Mouse (Mus musculus) stomach, embryonic 16.5 days (tissue): ENCODE measurements at regions not wholly inside any gene's neighbourhood (a gene's known extent, or its start where the extent isn't known, plus 50 kb on each side); places are given as distances from the start of the nearest gene placed in this dataset.

Source experiments
- ATAC-seq: fragments of 200-750 bp; cut with Nextera tagmentation; 2 replicates; pipeline ENCODE4 v1.8.0; 2017; ENCODE audit warnings: moderate number of reproducible peaks, moderate TSS enrichment; ENCODE audit not compliant: insufficient read depth, low FRiP score
- H3K27ac ChIP-seq: fragments of 300-500 bp; sonication (generic); 2 replicates; pipeline ENCODE4 v1.5.1; 2014; ENCODE audit warnings: low read length
- H3K27me3 ChIP-seq: fragments of 300-500 bp; sonication (generic); 2 replicates; pipeline ENCODE4 v1.6.1; 2014; ENCODE audit warnings: low read length, control low read depth, mixed read lengths; ENCODE audit not compliant: control insufficient read depth, insufficient read depth
- H3K36me3 ChIP-seq: fragments of 300-500 bp; sonication (generic); 2 replicates; pipeline ENCODE4 v1.6.1; 2014; ENCODE audit warnings: low read length; ENCODE audit not compliant: control insufficient read depth, insufficient read depth
- H3K4me1 ChIP-seq: fragments of 300-500 bp; sonication (generic); 2 replicates; pipeline ENCODE4 v1.6.1; 2014; ENCODE audit warnings: low read length, control low read depth, mixed read lengths; ENCODE audit not compliant: control insufficient read depth, insufficient read depth
- H3K4me2 ChIP-seq: fragments of 300-500 bp; sonication (generic); 2 replicates; pipeline ENCODE4 v1.6.1; 2014; ENCODE audit warnings: low read depth, low read length, mixed read lengths
- H3K4me3 ChIP-seq: fragments of 300-500 bp; sonication (generic); replicated peaks from 2 replicates; pipeline ENCODE4 v1.5.1; 2014; ENCODE audit warnings: mild to moderate bottlenecking, low read length
- H3K9ac ChIP-seq: fragments of 300-500 bp; sonication (generic); 2 replicates; pipeline ENCODE4 v1.6.1; 2014; ENCODE audit warnings: low read length
- H3K9me3 ChIP-seq: fragments of 300-500 bp; sonication (generic); replicated peaks from 2 replicates; pipeline ENCODE4 v1.6.1; 2016; ENCODE audit warnings: low read length, control low read depth; ENCODE audit not compliant: control insufficient read depth
- WGBS: fragments of 180-500 bp; shearing (Covaris S2); extraction: QIAGEN DNeasy Blood & Tissue Kit; methylation state at CpG from one replicate; pipeline ENCODE4 v1.1.7; 2014; 5-methylcytosine and 5-hydroxymethylcytosine counted together

DNA sequence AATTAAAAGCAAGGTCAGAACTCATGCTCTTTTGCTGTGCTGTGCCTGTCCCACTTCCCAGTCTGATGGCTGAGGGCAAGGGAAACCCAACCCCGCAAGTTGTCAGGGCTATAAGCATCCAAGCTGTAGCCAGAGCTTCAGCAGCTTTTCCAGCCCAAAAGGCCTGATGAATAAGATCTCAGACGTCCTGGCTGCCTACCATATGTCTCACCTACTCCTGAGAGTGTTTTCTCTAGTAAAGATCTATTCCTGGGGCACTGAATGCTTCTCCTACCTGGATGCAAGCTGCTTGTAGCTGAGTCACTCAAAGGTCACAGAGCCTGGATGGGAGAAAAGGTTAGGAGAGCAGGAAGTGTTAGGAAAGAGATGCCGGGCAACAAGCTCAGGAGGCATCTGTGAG, 92.4 kb upstream of the Glrp1 start:
- H3K27ac ChIP-seq, result no peak overlapping the region

DNA sequence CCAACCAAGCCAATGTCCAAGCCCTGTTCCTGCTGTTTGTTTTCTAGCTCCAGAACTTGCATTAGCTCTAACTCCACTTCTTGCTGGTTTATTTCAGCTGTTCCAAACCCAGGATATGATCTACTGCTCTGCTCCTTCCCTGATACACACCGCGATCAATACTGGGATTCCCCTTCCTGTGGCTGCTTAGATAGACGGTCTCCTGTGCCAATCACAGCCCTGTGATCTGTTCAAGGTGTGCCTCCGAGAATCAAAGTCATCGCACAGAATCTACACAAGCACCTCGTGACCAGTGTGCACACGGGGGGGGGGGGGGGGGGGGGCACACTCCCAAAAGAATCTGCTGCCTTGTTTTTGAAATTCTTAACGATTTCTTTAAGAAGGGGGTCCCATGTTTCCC, 91.9 kb upstream of the Glrp1 start:
- no peak overlapping the region for H3K4me3 ChIP-seq
- no peak overlapping the region for H3K4me2 ChIP-seq
- H3K4me1 ChIP-seq, result no peaks in the 10 kb centered on the region
- H3K27me3 ChIP-seq, result no peaks in the 10 kb centered on the region
- 75% methylated on average over 7 of the region's 8 CpGs for WGBS
- no peak for ATAC-seq
- no peaks in the 10 kb centered on the region for H3K36me3 ChIP-seq
- no peak overlapping the region for H3K27ac ChIP-seq
- H3K9ac ChIP-seq, result no peak overlapping the region
- H3K9me3 ChIP-seq, result no peaks in the 10 kb centered on the region

More for the DNA sequence above, 92.4 kb upstream of the Glrp1 start:
- H3K9ac ChIP-seq, result no peak overlapping the region
- H3K9me3 ChIP-seq, result no peaks in the 10 kb centered on the region
- no peaks in the 10 kb centered on the region for H3K36me3 ChIP-seq
- WGBS, result 62% methylated on average over 3 of the region's 3 CpGs
- H3K4me2 ChIP-seq, result no peak overlapping the region
- ATAC-seq, result no peak
- H3K4me1 ChIP-seq, result no peaks in the 10 kb centered on the region
- H3K27me3 ChIP-seq, result no peaks in the 10 kb centered on the region
- H3K4me3 ChIP-seq, result no peak overlapping the region

DNA sequence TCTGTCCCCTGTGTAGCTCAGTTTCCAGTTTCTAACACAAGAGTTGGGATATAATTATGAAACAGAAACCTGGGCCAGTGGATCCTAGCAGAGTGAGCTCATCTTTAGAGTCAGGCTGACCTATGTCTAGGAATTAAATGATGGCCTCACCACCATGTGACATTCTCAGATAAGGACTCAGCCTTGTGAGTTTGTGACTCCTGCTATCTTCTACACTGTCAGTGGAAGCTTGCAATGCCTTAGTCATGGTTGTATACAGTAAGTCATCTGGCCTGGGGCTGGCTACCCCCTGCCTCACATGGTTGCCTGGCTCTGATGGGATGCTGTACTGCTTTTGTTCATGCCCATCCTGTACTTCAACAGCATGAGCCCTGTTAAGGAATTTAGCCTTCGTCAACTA, 90.3 kb upstream of the Glrp1 start:
- WGBS, result 90% methylated on average over 1 of the region's 1 CpGs
- H3K9me3 ChIP-seq, result no peaks in the 10 kb centered on the region
- H3K27ac ChIP-seq, result no peak overlapping the region
- no peak overlapping the region for H3K4me3 ChIP-seq
- no peak overlapping the region for H3K9ac ChIP-seq
- no peaks in the 10 kb centered on the region for H3K4me1 ChIP-seq
- no peak for ATAC-seq
- no peak overlapping the region for H3K4me2 ChIP-seq
- no peaks in the 10 kb centered on the region for H3K36me3 ChIP-seq
- H3K27me3 ChIP-seq, result no peaks in the 10 kb centered on the region

DNA sequence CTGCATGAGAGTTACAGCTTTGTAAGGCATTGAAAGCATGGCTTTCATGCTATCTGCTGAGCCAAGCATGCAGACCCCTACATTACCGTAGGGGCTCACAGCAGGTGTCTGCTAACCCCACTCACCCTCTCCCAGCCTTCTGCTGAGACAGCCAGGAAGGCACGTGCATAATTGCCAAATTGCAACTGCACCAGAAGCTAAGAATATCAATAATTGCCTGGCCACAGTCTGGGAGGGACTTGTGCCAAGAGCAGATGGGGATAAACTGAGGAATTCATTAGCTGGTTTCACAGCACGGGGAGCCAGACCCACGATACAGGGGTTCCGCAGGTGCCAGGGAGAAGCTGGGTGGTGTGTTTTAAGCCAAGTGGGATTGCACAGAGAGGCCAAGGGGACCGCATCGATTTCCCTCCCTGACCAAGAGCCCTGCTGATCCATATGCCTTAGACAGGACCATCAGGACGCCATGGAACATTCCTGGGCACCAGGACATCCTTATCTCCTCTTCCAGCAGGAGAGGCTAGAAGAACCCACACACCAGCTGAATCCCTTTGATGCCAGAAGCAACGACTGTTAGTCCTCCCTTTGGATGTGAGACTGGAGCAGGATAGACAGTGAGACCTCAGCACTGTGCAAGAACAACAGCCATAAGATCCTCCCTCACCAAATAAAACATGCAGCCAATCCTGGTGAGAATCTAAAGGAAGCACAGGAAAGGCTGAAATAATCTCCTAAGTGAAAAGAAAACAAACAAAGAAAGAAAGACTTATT, 84.8 kb upstream of the Glrp1 start:
- Histone ChIP-seq H3K4me2 (no peak overlapping the region), H3K27ac (no peak overlapping the region), H3K4me3 (no peak overlapping the region), H3K27me3 (no peaks in the 10 kb centered on the region), H3K9ac (no peak overlapping the region), H3K4me1 (no peaks in the 10 kb centered on the region), H3K9me3 (no peaks in the 10 kb centered on the region), H3K36me3 (no peaks in the 10 kb centered on the region)
- 54% methylated on average over 9 of the region's 9 CpGs for WGBS
- no peak for ATAC-seq

DNA sequence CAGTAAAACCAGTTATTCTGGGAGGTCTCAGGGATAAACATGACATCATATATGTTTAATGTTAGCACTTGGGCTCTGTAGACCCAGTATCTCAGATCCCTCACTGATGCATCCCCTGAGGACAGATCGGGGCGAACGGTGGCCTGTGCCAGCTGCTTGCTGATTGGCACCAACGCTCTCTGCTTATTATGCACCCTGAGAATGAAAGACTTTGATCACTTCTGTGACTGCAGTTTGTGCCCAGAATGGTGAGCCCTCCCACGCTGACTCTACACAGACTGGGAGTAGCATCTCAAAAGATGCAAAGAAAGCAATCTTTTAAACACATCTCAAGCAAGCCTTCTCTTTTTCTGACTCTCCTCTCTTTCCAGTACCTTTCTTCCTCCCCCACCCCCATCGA, 82.2 kb upstream of the Glrp1 start:
- no peak overlapping the region for H3K4me3 ChIP-seq
- 70% methylated on average over 6 of the region's 6 CpGs for WGBS
- H3K27ac ChIP-seq, result no peak overlapping the region
- no peak for ATAC-seq
- H3K4me2 ChIP-seq, result no peak overlapping the region
- no peaks in the 10 kb centered on the region for H3K27me3 ChIP-seq
- no peaks in the 10 kb centered on the region for H3K9me3 ChIP-seq
- H3K36me3 ChIP-seq, result no peaks in the 10 kb centered on the region
- no peak overlapping the region for H3K9ac ChIP-seq
- peaks cover 1% of the 10 kb centered on the region; the same call in 1 of the 2 replicates for H3K4me1 ChIP-seq

DNA sequence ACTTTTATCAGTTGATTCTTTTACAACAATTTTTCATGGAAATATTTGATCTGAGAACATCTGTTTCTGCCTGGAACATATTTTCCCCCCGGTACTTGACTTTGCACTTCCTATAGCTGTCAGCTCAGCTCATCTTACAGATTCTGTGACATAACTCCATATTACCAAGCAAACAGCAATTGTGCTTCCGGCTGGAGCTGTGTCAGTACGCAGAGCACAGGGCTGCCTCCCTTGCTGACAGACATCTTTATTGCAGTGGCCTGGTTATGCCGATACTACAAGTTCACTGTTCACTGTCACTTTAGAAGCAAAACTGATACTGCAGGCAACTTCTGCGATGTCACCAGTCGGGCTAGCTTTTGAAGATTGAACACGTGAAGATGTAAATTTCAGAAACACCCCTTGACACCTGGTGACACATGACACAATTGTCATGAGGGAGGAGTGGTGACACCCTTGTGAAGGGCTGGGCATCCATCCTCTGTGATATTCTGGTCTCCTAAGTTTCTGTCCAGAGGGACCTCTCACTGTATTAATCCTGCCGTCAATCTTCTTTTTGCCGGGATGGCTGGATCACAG, 81.0 kb upstream of the Glrp1 start:
- no peaks in the 10 kb centered on the region for H3K36me3 ChIP-seq
- H3K9me3 ChIP-seq, result no peaks in the 10 kb centered on the region
- H3K9ac ChIP-seq, result no peak overlapping the region
- no peak overlapping the region for H3K4me3 ChIP-seq
- no peaks in the 10 kb centered on the region for H3K27me3 ChIP-seq
- H3K27ac ChIP-seq, result no peak overlapping the region
- no peak for ATAC-seq
- WGBS, result 57% methylated on average over 9 of the region's 9 CpGs
- peaks cover 7% of the 10 kb centered on the region; the same call in 1 of the 2 replicates for H3K4me1 ChIP-seq
- no peak overlapping the region for H3K4me2 ChIP-seq

DNA sequence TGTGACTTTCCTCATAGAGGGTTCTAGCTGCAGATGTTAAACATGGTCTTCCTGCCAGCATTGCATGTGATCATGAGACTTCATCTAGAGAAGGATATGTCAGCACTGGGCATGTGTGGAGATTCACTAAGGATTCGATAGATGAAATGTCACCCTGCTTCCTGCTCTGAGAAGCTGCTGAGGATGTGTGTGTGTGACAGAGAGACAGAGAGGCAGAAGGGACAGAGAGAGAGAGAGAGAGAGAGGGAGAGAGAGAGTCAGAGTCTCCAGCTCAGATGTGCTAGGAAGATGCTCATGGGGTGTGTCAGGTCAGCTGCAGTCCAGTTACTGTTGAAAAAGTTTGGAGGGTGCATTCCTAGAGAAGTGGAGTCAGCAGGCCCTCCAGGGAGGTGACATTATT, 78.9 kb upstream of the Glrp1 start:
- peaks cover 7% of the 10 kb centered on the region; the same call in 1 of the 2 replicates for H3K4me1 ChIP-seq
- H3K9ac ChIP-seq, result no peak overlapping the region
- 65% methylated on average over 1 of the region's 1 CpGs for WGBS
- ATAC-seq, result no peak
- H3K27me3 ChIP-seq, result no peaks in the 10 kb centered on the region
- no peaks in the 10 kb centered on the region for H3K9me3 ChIP-seq
- H3K36me3 ChIP-seq, result no peaks in the 10 kb centered on the region
- no peak overlapping the region for H3K4me3 ChIP-seq
- H3K4me2 ChIP-seq, result no peak overlapping the region
- H3K27ac ChIP-seq, result no peak overlapping the region

DNA sequence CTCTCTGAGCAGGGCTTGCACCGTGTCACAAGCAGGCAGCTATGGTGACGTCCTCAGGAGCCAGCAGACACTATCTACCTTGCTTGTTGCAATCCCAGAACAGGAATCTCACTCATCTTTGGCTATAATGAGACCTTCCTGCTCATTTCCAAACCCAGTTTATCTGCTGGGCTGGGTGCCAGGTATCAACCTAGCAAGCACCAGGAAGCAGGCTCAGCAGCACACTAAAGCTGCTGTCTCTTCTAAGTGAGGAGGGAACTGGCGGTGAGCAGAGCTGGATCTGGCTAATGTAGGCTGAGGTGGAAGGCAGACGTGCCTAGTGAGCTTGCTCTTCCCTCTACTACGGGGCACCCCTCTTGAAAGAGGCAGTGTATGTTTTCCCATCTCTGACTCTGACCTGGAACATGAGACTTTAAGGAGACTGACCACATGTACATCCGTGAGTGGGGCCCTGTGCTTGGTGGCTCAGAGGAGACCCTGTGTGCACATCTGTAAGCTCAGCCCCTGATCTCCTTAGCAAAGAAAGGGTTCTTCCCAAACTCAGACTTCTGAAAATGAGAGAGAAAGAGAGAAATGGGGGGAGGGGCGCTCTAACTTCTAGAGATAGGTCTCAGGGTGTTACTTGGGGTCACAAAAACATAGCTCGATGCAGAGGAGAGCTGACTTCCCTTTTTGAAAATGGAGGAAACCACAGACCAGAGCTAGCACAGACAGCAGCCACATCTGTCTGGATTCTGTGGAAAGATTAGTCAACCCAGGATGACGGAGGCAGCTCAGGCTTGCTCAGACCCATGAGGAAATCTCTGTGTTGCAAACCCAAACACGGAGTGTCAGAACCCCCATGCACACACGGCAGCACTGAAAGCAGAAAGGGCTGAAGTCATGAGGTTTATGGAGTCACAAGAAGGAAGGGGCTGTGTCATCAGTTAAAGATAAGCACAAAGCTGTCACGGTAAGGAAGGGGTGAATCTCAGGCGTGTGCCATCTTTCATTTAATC, 77.3 kb upstream of the Glrp1 start:
- H3K4me1 ChIP-seq, result peaks cover 7% of the 10 kb centered on the region; the same call in 1 of the 2 replicates
- H3K9ac ChIP-seq, result no peak overlapping the region
- no peaks in the 10 kb centered on the region for H3K36me3 ChIP-seq
- 63% methylated on average over 13 of the region's 13 CpGs for whole genome bisulfite sequencing
- H3K27me3 ChIP-seq, result no peaks in the 10 kb centered on the region
- H3K9me3 ChIP-seq, result no peaks in the 10 kb centered on the region
- no peak overlapping the region for H3K4me2 ChIP-seq
- peak; percentile 58; the same call in 1 of the 2 replicates for ATAC-seq
- no peak overlapping the region for H3K4me3 ChIP-seq
- H3K27ac ChIP-seq, result peak overlapping the region; percentile 42; the same call in 1 of the 2 replicates

DNA sequence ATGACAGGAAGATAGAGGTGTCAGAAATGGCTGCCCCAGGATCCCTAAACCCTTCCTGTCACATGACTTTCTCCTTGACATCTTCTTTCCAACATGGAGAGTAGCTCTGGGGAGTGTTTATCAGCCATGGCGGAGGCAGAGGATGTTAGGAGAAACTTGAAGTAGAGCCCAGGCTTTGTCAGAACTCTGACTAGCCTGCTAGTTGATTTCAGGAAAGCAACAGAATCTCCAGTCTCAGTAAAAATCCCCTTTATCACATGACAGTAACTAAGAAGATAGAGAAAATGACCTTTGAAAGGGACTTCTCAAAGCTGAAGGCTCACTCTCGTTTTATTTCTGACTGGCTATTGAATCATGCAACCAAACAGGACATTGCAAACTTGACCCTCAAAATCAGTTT, 76.3 kb upstream of the Glrp1 start:
- no peak overlapping the region for H3K4me2 ChIP-seq
- H3K4me1 ChIP-seq, result peaks cover 7% of the 10 kb centered on the region; the same call in 1 of the 2 replicates
- H3K36me3 ChIP-seq, result no peaks in the 10 kb centered on the region
- ATAC-seq, result no peak
- H3K27me3 ChIP-seq, result no peaks in the 10 kb centered on the region
- H3K9ac ChIP-seq, result no peak overlapping the region
- no peak overlapping the region for H3K4me3 ChIP-seq
- H3K9me3 ChIP-seq, result no peaks in the 10 kb centered on the region
- 78% methylated on average over 2 of the region's 2 CpGs for WGBS
- H3K27ac ChIP-seq, result no peak overlapping the region
